Mouse (Mus musculus): Measurements from ENCODE around the gene 2010111I01Rik. TPM values are rescaled to one million over a fixed set of nuclear protein-coding genes. Genes with fewer than 3 reads are reported as not detected.

Gene 2010111I01Rik
- polyA plus RNA-seq, 1 experiment from 2014 or later, result 23.5 TPM

- no peaks in the 10 kb centered on the region for H3K9me3 ChIP-seq (replicated peaks; ENCODE audit: control insufficient read depth, low read length)
- DNase-seq (ENCODE audit: low spot score) (no peak), ATAC-seq (no peak)
- H3K27me3 ChIP-seq (replicated peaks; ENCODE audit: control insufficient read depth, insufficient read depth, low read length), result no peaks in the 10 kb centered on the region
- 100% methylated on average over 2 of the region's 2 CpGs for WGBS
- H3K36me3 ChIP-seq (ENCODE audit: control insufficient read depth, insufficient read depth, low read length), result peaks cover 35% of the 10 kb centered on the region
- H3K9ac ChIP-seq (ENCODE audit: low read length), result no peak overlapping the region
- H3K27ac ChIP-seq (ENCODE audit: low read depth, low read length), result no peak overlapping the region
- no peak overlapping the region for H3K4me2 ChIP-seq (ENCODE audit: low read length)
- H3K4me3 ChIP-seq (ENCODE audit: low read depth, low read length), result no peak overlapping the region
- H3K4me1 ChIP-seq (ENCODE audit: control insufficient read depth, insufficient read depth, low read length), result peaks cover 7% of the 10 kb centered on the region
These were observed 332.3 kb downstream of the 2010111I01Rik start for GRCm38 (mm10) chr13:63297003-63297402.

- Histone ChIP-seq H3K9ac (ENCODE audit: low read length) (no peak overlapping the region), H3K36me3 (ENCODE audit: control insufficient read depth, insufficient read depth, low read length) (peaks cover 43% of the 10 kb centered on the region), H3K27me3 (replicated peaks; ENCODE audit: control insufficient read depth, insufficient read depth, low read length) (no peaks in the 10 kb centered on the region), H3K4me1 (ENCODE audit: control insufficient read depth, insufficient read depth, low read length) (peaks cover 7% of the 10 kb centered on the region), H3K27ac (ENCODE audit: low read depth, low read length) (no peak overlapping the region), H3K4me2 (ENCODE audit: low read length) (no peak overlapping the region), H3K4me3 (ENCODE audit: low read depth, low read length) (no peak overlapping the region), H3K9me3 (replicated peaks; ENCODE audit: control insufficient read depth, low read length) (no peaks in the 10 kb centered on the region)
- ATAC-seq (no peak), DNase-seq (ENCODE audit: low spot score) (no peak)
- 90% methylated on average over 3 of the region's 3 CpGs for WGBS
These were observed 333.2 kb downstream of the 2010111I01Rik start for GRCm38 (mm10) chr13:63297933-63298332.

- ATAC-seq (no peak), DNase-seq (ENCODE audit: low spot score) (no peak)
- H3K36me3 ChIP-seq (ENCODE audit: control insufficient read depth, insufficient read depth, low read length), result peaks cover 52% of the 10 kb centered on the region
- H3K4me3 ChIP-seq (ENCODE audit: low read depth, low read length), result no peak overlapping the region
- WGBS, result 92% methylated on average over 5 of the region's 5 CpGs
- H3K9ac ChIP-seq (ENCODE audit: low read length), result no peak overlapping the region
- no peak overlapping the region for H3K27ac ChIP-seq (ENCODE audit: low read depth, low read length)
- no peak overlapping the region for H3K4me2 ChIP-seq (ENCODE audit: low read length)
- no peaks in the 10 kb centered on the region for H3K27me3 ChIP-seq (replicated peaks; ENCODE audit: control insufficient read depth, insufficient read depth, low read length)
- H3K4me1 ChIP-seq (ENCODE audit: control insufficient read depth, insufficient read depth, low read length), result peaks cover 6% of the 10 kb centered on the region
- no peaks in the 10 kb centered on the region for H3K9me3 ChIP-seq (replicated peaks; ENCODE audit: control insufficient read depth, low read length)
These were observed 334.2 kb downstream of the 2010111I01Rik start for GRCm38 (mm10) chr13:63298931-63299330.

- Histone ChIP-seq H3K27ac (ENCODE audit: low read depth, low read length) (no peak overlapping the region), H3K4me3 (ENCODE audit: low read depth, low read length) (no peak overlapping the region), H3K9me3 (replicated peaks; ENCODE audit: control insufficient read depth, low read length) (no peaks in the 10 kb centered on the region), H3K36me3 (ENCODE audit: control insufficient read depth, insufficient read depth, low read length) (peaks cover 54% of the 10 kb centered on the region), H3K27me3 (replicated peaks; ENCODE audit: control insufficient read depth, insufficient read depth, low read length) (no peaks in the 10 kb centered on the region), H3K9ac (ENCODE audit: low read length) (no peak overlapping the region), H3K4me1 (ENCODE audit: control insufficient read depth, insufficient read depth, low read length) (no peaks in the 10 kb centered on the region), H3K4me2 (ENCODE audit: low read length) (no peak overlapping the region)
- DNase-seq (ENCODE audit: low spot score) (no peak), ATAC-seq (no peak)
- 78% methylated on average over 7 of the region's 7 CpGs for WGBS
These were observed 336.2 kb downstream of the 2010111I01Rik start for GRCm38 (mm10) chr13:63300929-63301328.

- ATAC-seq, result 0 out of 2 replicates have a peak, but pooled peaks have one; percentile 12
- Histone ChIP-seq H3K9ac (ENCODE audit: low read length) (no peak overlapping the region), H3K9me3 (replicated peaks; ENCODE audit: control insufficient read depth, low read length) (no peaks in the 10 kb centered on the region), H3K4me3 (ENCODE audit: low read depth, low read length) (no peak overlapping the region), H3K27me3 (replicated peaks; ENCODE audit: control insufficient read depth, insufficient read depth, low read length) (no peaks in the 10 kb centered on the region), H3K36me3 (ENCODE audit: control insufficient read depth, insufficient read depth, low read length) (peaks cover 50% of the 10 kb centered on the region), H3K27ac (ENCODE audit: low read depth, low read length) (no peak overlapping the region), H3K4me2 (ENCODE audit: low read length) (no peak overlapping the region), H3K4me1 (ENCODE audit: control insufficient read depth, insufficient read depth, low read length) (no peaks in the 10 kb centered on the region)
- WGBS, result 52% methylated on average over 3 of the region's 3 CpGs
- no peak for DNase-seq (ENCODE audit: low spot score)
These were observed 337.1 kb downstream of the 2010111I01Rik start for GRCm38 (mm10) chr13:63301764-63302209.

- H3K4me1 ChIP-seq (ENCODE audit: control insufficient read depth, insufficient read depth, low read length), result no peaks in the 10 kb centered on the region
- H3K27me3 ChIP-seq (replicated peaks; ENCODE audit: control insufficient read depth, insufficient read depth, low read length), result no peaks in the 10 kb centered on the region
- no peak for ATAC-seq
- no peak overlapping the region for H3K4me3 ChIP-seq (ENCODE audit: low read depth, low read length)
- H3K9ac ChIP-seq (ENCODE audit: low read length), result no peak overlapping the region
- whole genome bisulfite sequencing, result 94% methylated on average over 5 of the region's 5 CpGs
- DNase-seq (ENCODE audit: low spot score), result no peak
- H3K36me3 ChIP-seq (ENCODE audit: control insufficient read depth, insufficient read depth, low read length), result peaks cover 45% of the 10 kb centered on the region
- no peak overlapping the region for H3K27ac ChIP-seq (ENCODE audit: low read depth, low read length)
- H3K9me3 ChIP-seq (replicated peaks; ENCODE audit: control insufficient read depth, low read length), result no peaks in the 10 kb centered on the region
- no peak overlapping the region for H3K4me2 ChIP-seq (ENCODE audit: low read length)
These were observed 337.7 kb downstream of the 2010111I01Rik start for GRCm38 (mm10) chr13:63302381-63302780.

GRCm38 (mm10) chr13:63304124-63304792 lies 339.6 kb downstream of the 2010111I01Rik start:
- no peak for DNase-seq (ENCODE audit: low spot score)
- WGBS, result 74% methylated on average over 6 of the region's 6 CpGs
- Histone ChIP-seq H3K9ac (ENCODE audit: low read length) (no peak overlapping the region), H3K36me3 (ENCODE audit: control insufficient read depth, insufficient read depth, low read length) (peaks cover 35% of the 10 kb centered on the region), H3K4me2 (ENCODE audit: low read length) (no peak overlapping the region), H3K27me3 (replicated peaks; ENCODE audit: control insufficient read depth, insufficient read depth, low read length) (no peaks in the 10 kb centered on the region), H3K4me3 (ENCODE audit: low read depth, low read length) (no peak overlapping the region), H3K9me3 (replicated peaks; ENCODE audit: control insufficient read depth, low read length) (no peaks in the 10 kb centered on the region), H3K27ac (ENCODE audit: low read depth, low read length) (no peak overlapping the region), H3K4me1 (ENCODE audit: control insufficient read depth, insufficient read depth, low read length) (no peaks in the 10 kb centered on the region)
- ATAC-seq, result no peak

- ATAC-seq (no peak), DNase-seq (ENCODE audit: low spot score) (no peak)
- H3K9me3 ChIP-seq (replicated peaks; ENCODE audit: control insufficient read depth, low read length), result no peaks in the 10 kb centered on the region
- H3K27ac ChIP-seq (ENCODE audit: low read depth, low read length), result no peak overlapping the region
- WGBS, result 56% methylated on average over 3 of the region's 3 CpGs
- H3K36me3 ChIP-seq (ENCODE audit: control insufficient read depth, insufficient read depth, low read length), result peaks cover 35% of the 10 kb centered on the region
- no peaks in the 10 kb centered on the region for H3K27me3 ChIP-seq (replicated peaks; ENCODE audit: control insufficient read depth, insufficient read depth, low read length)
- H3K4me3 ChIP-seq (ENCODE audit: low read depth, low read length), result no peak overlapping the region
- no peak overlapping the region for H3K4me2 ChIP-seq (ENCODE audit: low read length)
- H3K9ac ChIP-seq (ENCODE audit: low read length), result no peak overlapping the region
- no peaks in the 10 kb centered on the region for H3K4me1 ChIP-seq (ENCODE audit: control insufficient read depth, insufficient read depth, low read length)
These were observed 340.1 kb downstream of the 2010111I01Rik start for GRCm38 (mm10) chr13:63304799-63305159.

- no peaks in the 10 kb centered on the region for H3K4me1 ChIP-seq (ENCODE audit: control insufficient read depth, insufficient read depth, low read length)
- no peak overlapping the region for H3K9ac ChIP-seq (ENCODE audit: low read length)
- no peak for DNase-seq (ENCODE audit: low spot score)
- no peak overlapping the region for H3K27ac ChIP-seq (ENCODE audit: low read depth, low read length)
- WGBS, result 83% methylated on average over 16 of the region's 16 CpGs
- H3K36me3 ChIP-seq (ENCODE audit: control insufficient read depth, insufficient read depth, low read length), result peaks cover 29% of the 10 kb centered on the region
- H3K4me3 ChIP-seq (ENCODE audit: low read depth, low read length), result no peak overlapping the region
- no peak for ATAC-seq
- H3K27me3 ChIP-seq (replicated peaks; ENCODE audit: control insufficient read depth, insufficient read depth, low read length), result no peaks in the 10 kb centered on the region
- no peak overlapping the region for H3K4me2 ChIP-seq (ENCODE audit: low read length)
- H3K9me3 ChIP-seq (replicated peaks; ENCODE audit: control insufficient read depth, low read length), result no peaks in the 10 kb centered on the region
These were observed 340.7 kb downstream of the 2010111I01Rik start for GRCm38 (mm10) chr13:63305160-63306011.

Data from forebrain, embryonic 14.5 days (tissue).